ENCODE assay signal across 8 mouse cellular contexts in genomic region chr6:88084278-88085151, GRCm38 (mm10). TPM values are rescaled to one million over a fixed set of nuclear protein-coding genes. Genes with fewer than 3 reads are reported as not detected.
A peak's percentile ranks its signal among the peaks of the same experiment; 100 is the strongest.
DNase-seq lines count a peak whose midpoint lies in the region; ATAC-seq lines count a peak whose summit lies in the region.

Rpn1 (plus strand) TSS chr6:88084482.

- WGBS in forebrain, embryonic 11.5 days = under 1% methylated on average over 71 of the region's 71 CpGs
- WGBS in heart, embryonic 16.5 days = under 1% methylated on average over 71 of the region's 71 CpGs
- under 1% methylated on average over 71 of the region's 71 CpGs for WGBS in liver, embryonic 15.5 days (ENCODE audit: insufficient replicate concordance)
- under 1% methylated on average over 71 of the region's 71 CpGs for WGBS in neural tube, embryonic 12.5 days

- H3K9me3 ChIP-seq in forebrain, embryonic 11.5 days (ENCODE audit: control insufficient read depth, low read length) = no peaks in the 10 kb centered on the region
- no peaks in the 10 kb centered on the region for H3K9me3 ChIP-seq in heart, embryonic 16.5 days (replicated peaks; ENCODE audit: control insufficient read depth, low read length)
- H3K9me3 ChIP-seq in liver, embryonic 15.5 days (replicated peaks) = no peaks in the 10 kb centered on the region
- no peaks in the 10 kb centered on the region for H3K9me3 ChIP-seq in neural tube, embryonic 12.5 days

- peak; percentile 97 for ATAC-seq in forebrain, embryonic 11.5 days (replicated peaks; ENCODE audit: low FRiP score)
- ATAC-seq in heart, embryonic 16.5 days (replicated peaks; ENCODE audit: extremely low read depth, insufficient read depth, low FRiP score) = peak; percentile 90
- ATAC-seq in liver, embryonic 15.5 days (ENCODE audit: insufficient read depth) = peak; percentile 95
- ATAC-seq in neural tube, embryonic 12.5 days (ENCODE audit: low FRiP score, low read depth) = peak; percentile 95

- peaks cover 11% of the 10 kb centered on the region for H3K4me1 ChIP-seq in forebrain, embryonic 11.5 days (replicated peaks; ENCODE audit: control insufficient read depth, insufficient read depth, low read length)
- H3K4me1 ChIP-seq in heart, embryonic 16.5 days (ENCODE audit: control insufficient read depth, insufficient read depth, low read length) = peaks cover 21% of the 10 kb centered on the region
- H3K4me1 ChIP-seq in liver, embryonic 15.5 days (replicated peaks) = peaks cover 42% of the 10 kb centered on the region
- H3K4me1 ChIP-seq in neural tube, embryonic 12.5 days = peaks cover 11% of the 10 kb centered on the region

- peak; percentile 97 to 100 for DNase-seq in CD8-positive naive resting alpha-beta T cell, adult 2 months (ENCODE audit: low read depth in 2 of 2, low spot score in 2 of 2)
- peak; percentile 90 for DNase-seq in c-Kit-positive CD71-negative TER-119-negative erythroid progenitor cells, embryonic 14.5 days (ENCODE audit: low read depth)
- peak; percentile 99 for DNase-seq in forebrain, embryonic 11.5 days (ENCODE audit: low spot score)
- peak; percentile 98 to 100 for DNase-seq in kidney, postnatal 36 days
- peak; percentile 82 for DNase-seq in telencephalon, adult 2 months (ENCODE audit: low read depth, low spot score)

- H3K27me3 ChIP-seq in forebrain, embryonic 11.5 days (ENCODE audit: control insufficient read depth, insufficient read depth, low read length) = no peaks in the 10 kb centered on the region
- no peaks in the 10 kb centered on the region for H3K27me3 ChIP-seq in heart, embryonic 16.5 days (ENCODE audit: control insufficient read depth, insufficient read depth, low read length)
- H3K27me3 ChIP-seq in liver, embryonic 15.5 days = no peaks in the 10 kb centered on the region
- 0 out of 2 replicates have a peak, but pooled peaks cover 5% of the 10 kb centered on the region for H3K27me3 ChIP-seq in neural tube, embryonic 12.5 days (replicated peaks)

- peak within 1 kb of the TSS; percentile 86 for H3K4me2 ChIP-seq in forebrain, embryonic 11.5 days (ENCODE audit: low read depth, low read length, severe bottlenecking)
- H3K4me2 ChIP-seq in heart, embryonic 16.5 days (ENCODE audit: low read depth, low read length) = peak within 1 kb of the TSS; percentile 83
- peak within 1 kb of the TSS; percentile 92 for H3K4me2 ChIP-seq in liver, embryonic 15.5 days
- H3K4me2 ChIP-seq in neural tube, embryonic 12.5 days (replicated peaks) = peak within 1 kb of the TSS; percentile 71

- no peak within 1 kb of the TSS for H3K27ac ChIP-seq in forebrain, embryonic 11.5 days (ENCODE audit: low read depth, low read length)
- H3K27ac ChIP-seq in heart, embryonic 16.5 days (ENCODE audit: low read length) = peak within 1 kb of the TSS; percentile 81
- H3K27ac ChIP-seq in liver, embryonic 15.5 days (replicated peaks) = peak within 1 kb of the TSS; percentile 85
- peak within 1 kb of the TSS; percentile 37; the same call in 1 of the 2 replicates for H3K27ac ChIP-seq in neural tube, embryonic 12.5 days

- H3K36me3 ChIP-seq in forebrain, embryonic 11.5 days (ENCODE audit: control insufficient read depth, insufficient read depth, low read length) = no peaks in the 10 kb centered on the region
- H3K36me3 ChIP-seq in heart, embryonic 16.5 days (ENCODE audit: control insufficient read depth, insufficient read depth) = peaks cover 5% of the 10 kb centered on the region
- H3K36me3 ChIP-seq in liver, embryonic 15.5 days (replicated peaks) = peaks cover 14% of the 10 kb centered on the region; the same call in 1 of the 2 replicates
- H3K36me3 ChIP-seq in neural tube, embryonic 12.5 days = peaks cover 7% of the 10 kb centered on the region; the same call in 1 of the 2 replicates

- H3K4me3 ChIP-seq in forebrain, embryonic 11.5 days (ENCODE audit: low read depth, low read length) = peak within 1 kb of the TSS; percentile 94
- peak within 1 kb of the TSS; percentile 100 for H3K4me3 ChIP-seq in heart, embryonic 16.5 days (ENCODE audit: low read length)
- H3K4me3 ChIP-seq in liver, embryonic 15.5 days (replicated peaks) = peak within 1 kb of the TSS; percentile 94
- peak within 1 kb of the TSS; percentile 95 for H3K4me3 ChIP-seq in neural tube, embryonic 12.5 days

- H3K9ac ChIP-seq in forebrain, embryonic 11.5 days (ENCODE audit: low read length) = peak within 1 kb of the TSS; percentile 96
- H3K9ac ChIP-seq in heart, embryonic 16.5 days (ENCODE audit: low read length) = peak within 1 kb of the TSS; percentile 97
- H3K9ac ChIP-seq in liver, embryonic 15.5 days = peak within 1 kb of the TSS; percentile 91
- peak within 1 kb of the TSS; percentile 89 for H3K9ac ChIP-seq in neural tube, embryonic 12.5 days

RNA-seq across cellular contexts. Expression of gene Rpn1, which starts in this region (rescaled TPM):
- 274 and 284 TPM in 2 replicates for polyA plus RNA-seq in forebrain, embryonic 11.5 days (2014; fragmentation: Nextera tagmentation; extraction: Ambion mirVana)
- polyA plus RNA-seq in heart, embryonic 16.5 days (2015; fragmentation: Nextera tagmentation; extraction: Ambion mirVana) = 182 and 197 TPM in 2 replicates
- 181 and 184 TPM in 2 replicates for polyA plus RNA-seq in liver, embryonic 15.5 days (2015; fragmentation: Nextera tagmentation; extraction: Ambion mirVana)
- 264 and 275 TPM in 2 replicates for polyA plus RNA-seq in neural tube, embryonic 12.5 days (2016; fragmentation: Nextera tagmentation; extraction: Ambion mirVana)
